Mouse (Mus musculus) kidney, adult 11 months (tissue): Measurements from ENCODE around the gene Dlx5.

Source experiments
- DNase-seq: peaks from one replicate; pipeline ENCODE4 v3.0.0; 2022

The Dlx5 gene

DNA sequence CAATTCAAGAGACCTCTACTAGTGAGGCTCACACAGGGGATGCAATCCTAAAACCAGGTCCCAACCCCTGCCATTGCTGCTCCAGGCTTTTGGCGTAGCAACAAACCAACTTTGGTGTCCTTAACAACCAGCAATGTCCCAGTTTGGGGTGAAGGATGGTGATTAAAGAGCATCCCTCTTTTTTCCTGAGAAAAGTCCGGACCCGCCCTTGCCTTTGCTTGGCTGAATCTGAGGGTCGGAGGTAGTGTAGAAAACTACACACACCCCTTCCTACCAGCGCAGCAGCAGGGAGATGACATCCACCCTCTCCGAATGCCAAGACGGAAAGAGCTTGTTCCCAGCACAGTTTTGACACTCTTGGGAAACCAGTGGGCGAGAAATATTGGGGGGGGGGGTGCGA lies 6.2 kb downstream of the Dlx5 start:
- DNase-seq, result no peak

DNA sequence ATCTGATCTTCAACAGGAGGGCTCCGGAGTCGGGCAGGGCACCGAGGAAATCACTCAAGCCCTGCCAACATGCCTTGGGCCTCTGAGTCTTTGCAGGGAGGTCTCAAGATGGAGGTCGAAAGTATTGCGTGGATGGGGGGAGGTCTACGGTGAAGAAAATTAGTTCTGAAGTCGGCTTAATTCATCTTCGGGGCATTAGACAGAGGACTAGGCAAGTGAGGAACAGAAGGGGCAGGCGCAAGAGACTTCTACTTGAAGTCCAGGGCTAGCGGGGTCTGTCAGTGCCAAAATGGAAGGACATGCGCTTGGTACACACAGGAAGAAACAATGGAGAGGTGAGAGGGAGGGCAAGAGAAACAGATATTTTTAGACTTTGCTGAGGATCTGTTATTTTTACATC lies 6.7 kb downstream of the Dlx5 start:
- DNase-seq, result no peak

DNA sequence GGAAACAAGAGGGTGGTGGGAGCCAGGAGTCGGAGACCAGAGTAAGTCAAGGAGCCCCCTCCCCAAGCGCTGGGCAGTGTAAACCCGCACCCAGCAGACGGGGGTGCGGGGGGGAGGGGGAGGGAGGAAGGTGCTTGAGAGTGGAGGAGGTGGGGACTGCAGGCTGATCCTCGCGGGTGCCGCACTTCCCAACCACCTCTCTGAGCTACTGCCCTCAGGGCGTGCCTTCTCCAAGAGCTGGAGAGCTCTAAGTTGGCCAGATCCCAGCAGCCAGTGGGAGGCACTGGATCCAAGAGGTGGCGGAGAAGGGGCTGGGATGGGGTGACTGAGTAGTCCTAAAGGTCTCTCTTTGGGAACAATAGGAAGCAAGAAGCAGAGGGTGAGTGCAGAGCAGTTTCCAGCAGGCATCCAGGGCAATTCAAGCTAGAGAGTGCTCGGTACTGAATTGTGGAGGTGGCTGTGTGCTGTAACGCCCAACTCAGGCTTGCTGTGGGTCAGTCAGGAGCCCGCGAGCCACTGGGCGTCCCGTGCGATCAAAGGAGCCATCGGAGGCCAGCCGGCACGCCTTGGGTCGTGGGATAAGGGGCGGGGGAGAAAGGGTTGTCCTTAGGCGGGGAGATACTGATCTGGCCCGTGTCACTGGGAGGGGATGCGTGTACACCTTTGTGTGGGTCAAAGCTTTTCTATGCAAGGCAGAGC lies 7.7 kb downstream of the Dlx5 start:
- no peak for DNase-seq

DNA sequence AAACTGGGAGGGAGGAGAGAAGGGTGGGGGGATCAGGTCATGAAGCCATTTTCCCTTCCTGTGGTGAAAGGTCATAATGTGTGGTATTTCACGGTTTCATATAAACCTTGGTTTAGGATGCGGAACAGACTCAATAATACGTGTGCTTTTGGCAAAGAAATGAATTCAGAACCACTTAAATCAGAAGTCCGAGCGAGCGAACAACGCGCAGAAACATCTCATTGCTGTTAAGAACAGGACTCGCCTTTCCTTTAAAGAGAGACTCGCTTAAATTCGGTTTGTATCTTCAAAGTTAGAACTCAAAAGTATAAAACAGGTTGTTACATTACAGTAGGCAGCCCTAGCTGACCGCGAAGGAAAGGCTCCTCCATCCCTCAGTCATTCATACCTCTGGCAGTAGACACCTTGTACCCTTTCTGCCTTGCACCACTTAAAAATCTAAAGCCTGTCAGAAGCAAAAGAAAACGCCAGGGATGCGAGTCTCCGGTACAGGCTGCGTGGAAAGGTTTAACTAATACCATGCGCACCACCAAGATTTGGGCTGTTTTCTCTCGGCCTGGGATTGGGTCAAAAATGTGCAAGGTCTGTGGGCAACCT lies 8.3 kb downstream of the Dlx5 start:
- no peak for DNase-seq

DNA sequence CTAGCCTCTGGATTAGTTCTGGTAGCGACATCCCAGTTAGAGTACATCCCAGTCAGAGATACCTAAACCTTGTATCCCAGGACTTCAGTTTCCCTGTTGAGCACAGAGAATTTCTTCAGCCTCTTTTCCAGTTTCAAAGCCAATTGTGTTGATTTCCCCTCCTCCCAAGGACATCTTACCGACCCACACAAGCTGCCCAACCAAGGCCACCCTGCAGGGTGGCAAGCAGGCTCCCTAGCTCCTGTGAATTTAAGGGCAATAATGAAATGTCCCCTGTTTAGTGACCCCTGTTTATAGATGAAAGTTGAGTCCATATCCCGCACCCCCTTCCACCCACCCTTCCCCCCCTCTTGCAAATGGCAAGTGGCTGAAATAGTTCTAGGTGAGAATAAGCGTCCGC lies 9.0 kb downstream of the Dlx5 start:
- DNase-seq, result no peak

DNA sequence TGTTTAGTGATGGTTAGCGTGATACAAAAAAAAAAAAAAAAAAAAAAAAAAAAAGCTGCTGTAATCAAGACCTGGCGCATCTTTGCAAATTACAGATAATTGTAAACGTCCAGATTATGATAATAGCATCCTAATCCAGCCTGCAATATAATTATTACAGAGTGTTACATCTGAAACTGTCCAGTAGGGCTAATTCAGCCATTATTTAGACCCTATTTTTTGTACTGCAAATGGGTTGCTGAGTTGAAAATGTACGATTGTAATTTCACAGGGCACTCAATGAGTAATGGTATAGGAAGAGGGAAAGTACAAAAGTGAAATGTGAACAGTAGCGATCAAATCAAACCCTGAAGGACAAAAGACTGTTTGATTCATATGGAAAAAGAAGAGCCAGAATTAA lies 10.2 kb downstream of the Dlx5 start:
- DNase-seq, result no peak

DNA sequence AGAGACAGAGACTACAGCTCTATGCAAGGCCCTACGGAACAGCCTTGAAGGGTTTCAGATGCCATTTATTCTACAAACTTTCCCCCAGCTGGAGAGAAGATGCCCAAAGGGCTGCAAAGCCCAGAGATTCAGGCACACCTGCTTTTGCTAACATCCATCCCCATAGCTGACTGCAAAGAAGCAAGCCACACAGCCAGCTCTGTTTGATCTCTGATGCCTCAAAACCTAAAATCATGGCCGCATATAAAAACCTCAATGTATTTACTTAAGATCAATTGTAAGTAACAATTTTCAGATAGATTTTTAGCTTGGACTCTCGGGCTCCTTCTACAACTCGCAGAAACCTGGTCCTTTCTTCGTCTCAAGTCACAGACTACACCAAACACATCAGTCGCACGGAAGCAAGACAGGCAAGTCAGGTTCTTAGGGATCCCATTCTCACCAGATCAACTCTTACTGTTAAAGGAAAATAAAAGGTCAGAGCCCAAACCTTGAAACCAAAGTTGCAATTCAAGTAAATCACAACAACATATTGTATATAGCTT lies 10.9 kb downstream of the Dlx5 start:
- DNase-seq, result no peak

DNA sequence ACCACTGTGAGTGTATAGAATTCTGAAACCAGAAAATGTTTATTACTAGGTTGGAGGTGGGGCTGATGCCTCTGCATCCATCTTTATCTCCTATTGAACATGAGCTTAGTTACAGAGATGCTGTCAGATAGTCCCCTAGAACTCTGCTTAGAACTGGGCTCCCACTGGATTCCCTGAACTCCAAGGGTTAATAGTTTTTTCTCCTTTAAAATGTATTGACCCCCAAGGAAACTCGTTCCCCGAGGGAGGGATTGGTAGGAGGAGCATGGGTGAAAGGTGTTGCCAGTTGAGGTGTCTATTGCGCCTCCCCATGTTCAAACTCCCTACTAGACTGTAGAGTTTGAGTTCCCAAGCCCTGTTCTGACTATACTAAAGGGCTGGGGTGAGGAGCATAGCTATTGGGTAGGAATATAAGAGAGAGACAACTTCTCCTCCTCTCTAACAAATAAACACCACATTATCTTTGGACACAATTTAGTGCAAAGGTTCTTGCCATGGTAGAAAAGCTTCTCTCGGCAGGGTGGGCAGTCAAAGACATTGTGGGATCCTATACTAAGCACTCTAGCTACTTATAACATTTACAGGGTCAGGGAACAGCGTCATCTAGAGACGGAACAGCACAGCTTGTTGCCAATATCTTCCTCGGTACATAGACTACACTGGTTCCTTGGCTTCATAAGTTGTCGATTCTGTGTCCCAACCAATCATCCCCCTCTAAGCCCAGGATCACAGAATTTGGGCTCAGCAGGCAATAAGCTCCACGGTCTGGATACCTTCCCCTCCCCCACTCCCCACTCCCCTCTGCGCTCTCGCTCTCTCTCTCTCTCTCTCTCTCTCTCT lies 11.7 kb downstream of the Dlx5 start:
- no peak for DNase-seq

DNA sequence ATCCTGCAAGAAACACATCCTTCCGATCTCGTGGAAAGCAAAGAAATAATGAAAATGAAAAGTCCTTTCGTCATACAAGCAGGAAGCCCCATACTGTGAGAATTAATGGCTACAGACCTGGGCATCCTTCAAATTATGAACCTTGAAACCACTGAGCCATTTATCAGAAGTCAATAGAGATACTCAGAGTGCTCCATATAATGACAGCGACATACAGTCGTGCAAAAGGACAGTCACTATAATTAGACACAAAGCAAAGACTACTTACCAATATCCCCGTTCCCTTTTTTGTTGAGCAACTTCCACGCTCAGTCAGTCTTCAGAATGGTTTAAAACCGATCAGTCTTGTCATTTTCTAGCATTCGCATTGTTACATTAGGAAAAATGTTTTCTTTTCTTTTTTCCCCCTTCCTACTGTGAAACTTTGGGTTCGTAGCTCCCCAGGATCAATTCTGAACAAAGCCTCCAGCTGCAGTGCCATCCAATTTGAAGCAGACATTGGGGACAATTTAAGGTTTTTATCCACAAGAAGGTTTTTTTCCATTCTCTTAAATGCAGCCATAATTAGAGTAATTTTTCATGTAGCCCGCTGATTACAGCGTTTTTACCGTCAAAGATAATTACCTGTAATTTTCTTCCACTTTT lies 12.7 kb downstream of the Dlx5 start:
- DNase-seq, result no peak

DNA sequence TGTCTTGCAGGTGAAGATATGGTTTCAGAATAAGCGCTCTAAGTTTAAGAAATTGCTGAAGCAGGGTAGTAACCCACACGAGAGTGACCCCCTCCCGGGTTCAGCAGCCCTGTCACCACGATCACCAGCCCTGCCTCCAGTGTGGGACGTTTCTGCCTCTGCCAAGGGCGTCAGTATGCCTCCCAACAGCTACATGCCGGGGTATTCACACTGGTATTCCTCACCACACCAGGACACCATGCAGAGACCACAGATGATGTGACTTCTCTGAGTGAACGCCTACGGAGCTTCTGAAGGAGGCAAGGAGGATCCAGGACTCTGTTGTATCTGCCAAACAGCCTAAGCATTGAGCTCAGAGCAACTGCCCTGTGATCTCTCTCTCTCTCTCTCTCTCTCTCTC lies 14.9 kb downstream of the Dlx5 start:
- no peak for DNase-seq

DNA sequence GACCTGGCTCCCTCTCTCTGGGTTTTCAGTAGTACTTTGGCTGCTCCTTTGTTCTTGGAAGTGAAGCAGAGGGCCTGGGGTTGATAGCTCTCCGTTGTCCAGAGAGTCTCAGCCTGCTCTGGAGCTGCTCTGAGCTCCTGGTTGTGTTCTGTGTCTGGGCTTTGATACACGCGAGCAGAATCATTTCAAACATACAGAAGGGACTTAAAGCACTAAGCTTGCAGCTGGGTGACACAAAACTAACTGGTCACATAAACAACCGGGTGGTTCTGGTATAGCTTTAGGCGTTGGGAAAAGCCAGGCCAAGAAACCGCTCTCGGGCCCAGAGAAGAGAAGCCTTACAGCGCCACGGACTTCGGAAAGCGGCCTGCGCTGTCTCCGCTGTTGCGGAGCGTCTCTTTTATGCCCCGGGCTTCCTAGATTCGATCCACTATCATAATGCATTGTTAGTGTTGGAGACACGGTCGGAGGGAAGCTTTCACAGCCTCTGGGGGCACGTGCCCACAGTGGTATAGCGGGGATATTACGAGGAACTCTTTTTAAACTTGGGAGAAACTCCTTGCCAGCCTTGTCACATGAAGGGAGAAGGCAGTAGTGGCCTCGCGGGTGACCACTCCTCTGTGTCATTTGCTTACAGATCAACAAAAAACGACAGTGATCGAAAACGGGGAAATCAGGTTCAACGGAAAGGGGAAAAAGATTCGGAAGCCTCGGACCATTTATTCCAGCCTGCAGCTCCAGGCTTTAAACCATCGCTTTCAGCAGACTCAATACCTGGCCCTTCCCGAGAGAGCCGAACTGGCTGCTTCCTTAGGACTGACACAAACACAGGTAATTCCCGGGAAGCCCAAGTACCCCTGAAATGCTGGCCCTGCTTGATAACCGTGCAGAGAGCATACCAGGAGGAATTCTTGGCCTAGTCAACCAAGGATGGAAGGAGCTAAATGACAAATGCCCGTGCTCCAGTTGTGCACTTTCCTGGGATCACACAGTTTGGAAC lies 17.1 kb downstream of the Dlx5 start:
- DNase-seq, result no peak

DNA sequence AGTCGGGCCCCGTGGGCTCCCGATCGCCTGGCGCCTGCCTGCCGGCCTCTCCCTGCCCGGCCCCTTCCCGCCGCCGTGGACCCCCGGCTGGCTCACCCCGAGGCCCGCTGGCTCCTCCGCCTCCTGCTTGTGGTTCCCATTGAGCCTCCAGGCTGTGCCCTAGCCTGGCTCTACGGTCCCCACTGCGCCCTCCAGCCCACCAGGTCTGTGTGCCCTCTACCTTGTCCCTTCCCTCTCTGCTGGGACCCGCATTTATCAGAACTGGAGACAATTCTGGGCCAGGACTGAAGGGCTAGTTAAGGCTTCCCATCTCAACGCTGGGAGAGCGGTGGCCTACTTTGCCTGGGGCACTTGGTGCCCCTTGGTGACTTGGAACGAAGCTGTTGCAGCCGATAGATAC lies 17.9 kb downstream of the Dlx5 start:
- no peak for DNase-seq

DNA sequence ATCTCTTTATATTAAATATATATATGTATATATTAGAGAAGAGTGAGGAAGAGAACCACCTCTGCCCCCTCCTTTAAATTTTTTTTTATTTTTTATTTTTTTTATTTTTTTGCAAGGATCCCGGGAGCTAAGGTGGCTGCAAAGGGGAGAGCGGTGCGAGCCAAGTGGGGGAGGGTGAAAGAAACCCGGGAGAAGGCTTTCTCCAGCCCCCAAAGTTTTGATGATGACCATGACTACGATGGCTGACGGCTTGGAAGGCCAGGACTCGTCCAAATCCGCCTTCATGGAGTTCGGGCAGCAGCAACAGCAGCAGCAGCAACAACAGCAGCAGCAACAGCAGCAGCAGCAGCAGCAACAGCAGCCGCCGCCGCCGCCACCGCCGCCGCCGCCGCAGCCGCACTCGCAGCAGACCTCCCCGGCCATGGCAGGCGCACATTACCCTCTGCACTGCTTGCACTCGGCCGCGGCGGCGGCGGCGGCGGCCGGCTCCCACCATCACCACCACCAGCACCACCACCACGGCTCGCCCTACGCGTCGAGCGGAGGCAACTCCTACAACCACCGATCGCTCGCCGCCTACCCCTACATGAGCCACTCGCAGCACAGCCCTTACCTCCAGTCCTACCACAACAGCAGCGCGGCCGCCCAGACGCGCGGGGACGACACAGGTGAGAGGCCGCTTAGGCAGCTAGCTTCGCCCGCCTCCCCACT lies 18.6 kb downstream of the Dlx5 start, which contains the start of gene Dlx6:
Gene Dlx6, plus strand, starts transcription at position 175 of the 711 bp plus-strand sequence.
- DNase-seq, result no peak

DNA sequence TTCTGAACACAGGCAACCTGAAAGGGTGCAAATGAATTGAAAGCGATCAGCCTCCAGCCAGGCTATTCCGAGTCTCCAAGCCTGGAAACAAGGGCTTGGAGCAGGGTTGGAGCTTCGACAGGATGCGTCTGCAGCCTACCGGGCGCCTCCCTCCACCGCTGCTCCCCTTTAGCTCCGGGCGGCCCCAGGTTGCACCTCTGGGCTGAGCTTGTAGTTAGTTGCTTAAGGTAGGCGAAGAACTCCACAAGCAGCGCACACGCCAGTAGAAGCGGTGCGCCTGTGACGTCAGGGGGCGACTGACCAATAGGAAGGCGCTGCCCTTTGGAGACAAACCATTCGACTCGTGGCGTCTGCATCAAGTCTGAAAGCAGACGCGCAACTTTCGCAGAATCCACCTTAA lies 19.3 kb downstream of the Dlx5 start:
- no peak for DNase-seq

DNA sequence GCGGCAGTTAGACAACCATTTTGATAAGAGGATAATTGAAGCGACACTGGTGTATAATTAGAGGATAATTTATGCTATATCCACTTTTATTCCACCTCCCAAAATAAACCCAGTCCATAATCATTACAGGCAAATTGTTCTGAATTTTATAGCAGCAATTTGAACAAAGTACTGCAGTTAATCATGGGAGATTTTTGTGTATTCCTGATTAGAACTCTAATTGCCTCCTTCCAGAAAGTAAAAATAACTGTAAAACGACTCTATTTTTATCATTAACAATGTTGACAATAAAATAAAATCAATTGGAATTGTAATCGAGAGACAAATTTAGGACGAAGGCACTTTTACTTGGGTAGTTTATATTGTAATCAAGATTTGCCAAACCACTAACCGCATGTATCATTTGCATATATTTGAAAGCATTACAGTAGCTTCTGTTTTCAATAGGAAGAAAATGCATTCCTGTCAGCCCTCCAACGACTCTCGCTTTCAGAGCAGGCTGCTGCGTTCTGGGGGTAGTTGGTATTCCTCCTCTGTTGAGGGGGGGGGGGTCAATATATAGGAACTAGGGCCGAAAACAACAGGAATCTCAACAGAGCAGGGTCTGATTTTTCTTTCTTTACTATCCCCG lies 20.0 kb downstream of the Dlx5 start:
- no peak for DNase-seq

DNA sequence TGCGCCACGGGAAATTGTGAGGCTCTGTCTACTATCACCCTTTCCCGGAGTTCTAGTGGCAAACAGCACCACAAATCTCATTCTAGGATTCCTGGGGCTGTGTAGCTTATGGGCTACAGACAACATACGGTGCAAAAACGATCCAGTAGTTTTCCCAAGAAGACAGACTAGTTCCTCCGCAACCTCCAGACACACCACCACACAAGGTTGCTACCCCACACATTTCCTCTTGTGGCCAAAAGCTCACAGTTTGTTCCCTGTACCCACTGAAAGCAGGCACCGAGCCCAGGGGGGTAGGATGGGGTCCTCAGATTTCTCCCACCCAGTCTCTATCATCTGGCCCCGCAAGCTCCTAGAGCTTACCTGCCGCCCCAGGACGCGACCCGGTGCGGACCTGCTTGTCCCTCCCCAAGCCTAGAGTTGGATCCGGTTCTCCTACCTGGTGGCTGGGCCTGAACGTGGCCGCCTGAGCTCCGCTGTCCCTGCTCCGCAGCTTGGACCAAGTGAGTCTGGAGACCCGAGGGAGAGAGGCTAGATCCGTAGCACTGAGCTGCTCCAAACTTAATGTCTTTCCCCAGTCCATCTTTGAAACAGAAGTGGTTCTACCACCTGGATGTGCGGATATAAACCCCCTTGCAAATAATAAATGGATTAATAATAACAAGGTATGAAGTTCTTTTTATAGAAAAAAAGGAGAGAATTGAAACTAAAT lies 20.6 kb downstream of the Dlx5 start:
- DNase-seq, result no peak

DNA sequence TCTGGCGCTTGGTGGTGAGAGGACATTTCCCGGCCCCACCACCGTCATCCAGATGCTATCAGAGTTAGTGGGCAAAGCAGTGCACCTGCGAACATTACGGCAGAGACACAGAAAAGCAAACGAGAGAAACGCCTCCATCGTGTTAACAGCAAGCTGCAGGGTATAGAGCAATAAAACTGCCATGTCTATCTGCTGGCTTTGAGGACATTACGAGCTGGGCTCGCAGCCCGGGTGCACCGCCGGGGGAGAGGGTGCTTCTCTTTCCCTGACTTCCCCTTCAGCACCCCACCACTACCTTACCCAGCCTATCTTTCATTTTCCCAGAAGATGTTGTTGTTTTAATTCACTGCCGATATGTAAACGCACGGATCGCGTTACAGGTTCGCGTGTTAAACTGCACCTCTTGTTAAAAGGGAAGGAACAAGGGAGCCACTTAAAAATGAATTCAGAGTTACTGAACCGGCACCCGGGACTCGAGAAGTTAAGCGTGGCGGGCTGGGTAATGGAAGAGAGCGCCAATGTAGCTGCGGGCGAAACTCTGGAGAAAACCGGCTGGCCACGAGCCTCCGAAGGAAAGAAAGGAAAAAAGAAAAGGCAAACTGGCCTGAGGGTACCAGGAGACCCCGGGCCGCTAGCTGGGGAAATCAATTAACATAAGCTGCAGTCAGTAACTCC lies 21.3 kb downstream of the Dlx5 start:
- no peak for DNase-seq

DNA sequence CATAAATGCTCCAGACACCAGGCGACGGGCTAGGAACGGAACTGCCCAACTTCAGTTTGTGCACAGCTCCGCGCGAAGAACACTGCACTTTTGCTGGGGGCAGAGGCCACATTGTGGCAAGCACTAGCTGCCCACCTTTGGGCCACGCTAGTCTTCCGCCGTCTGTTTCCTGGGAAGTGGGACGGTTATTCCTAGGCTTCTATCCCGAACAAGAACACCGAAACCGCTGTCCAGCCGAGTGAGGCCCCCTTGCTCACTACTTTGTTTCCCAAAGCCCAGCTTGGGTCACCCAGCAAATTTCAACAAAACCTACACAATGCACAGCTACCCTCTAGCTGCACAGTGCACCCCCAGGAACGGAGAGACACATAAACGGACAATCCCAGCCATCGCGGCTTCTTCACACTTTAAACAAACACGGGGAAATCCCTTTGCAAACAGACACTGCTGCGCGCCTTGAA lies 21.9 kb downstream of the Dlx5 start:
- DNase-seq, result no peak
